Mouse (Mus musculus): Measurements from ENCODE around the gene Lama4. TPM values are rescaled to one million over a fixed set of nuclear protein-coding genes. Genes with fewer than 3 reads are reported as not detected.

Lama4 gene
- polyA plus RNA-seq, 1 experiment, result 0.12 TPM

- Histone ChIP-seq H3K27ac (ENCODE audit: insufficient read depth, low read depth, low read length) (no peak overlapping the region), H3K4me1 (ENCODE audit: control insufficient read depth, insufficient read depth, low read length) (no peaks in the 10 kb centered on the region), H3K4me3 (ENCODE audit: insufficient read depth, low read length) (no peak overlapping the region)
- no peak for TF ChIP-seq POLR2A (IDR thresholded peaks at IDR 0.05; ENCODE audit: borderline replicate concordance, low read depth, low read length)
- TF ChIP-seq CTCF (IDR thresholded peaks at IDR 0.05; ENCODE audit: low read depth, low read length), result no peak
Measured at GRCm38 (mm10) chr10:38969543-38969942, 4.2 kb downstream of the Lama4 start.

- Histone ChIP-seq H3K27ac (ENCODE audit: insufficient read depth, low read depth, low read length) (no peak overlapping the region), H3K4me3 (ENCODE audit: insufficient read depth, low read length) (no peak overlapping the region), H3K4me1 (ENCODE audit: control insufficient read depth, insufficient read depth, low read length) (no peaks in the 10 kb centered on the region)
- TF ChIP-seq CTCF (IDR thresholded peaks at IDR 0.05; ENCODE audit: low read depth, low read length), result no peak
- no peak for TF ChIP-seq POLR2A (IDR thresholded peaks at IDR 0.05; ENCODE audit: borderline replicate concordance, low read depth, low read length)
Measured at GRCm38 (mm10) chr10:38969975-38970374, 4.7 kb downstream of the Lama4 start.

- H3K27ac ChIP-seq (ENCODE audit: insufficient read depth, low read depth, low read length), result no peak overlapping the region
- TF ChIP-seq POLR2A (IDR thresholded peaks at IDR 0.05; ENCODE audit: borderline replicate concordance, low read depth, low read length), result no peak
- no peak overlapping the region for H3K4me3 ChIP-seq (ENCODE audit: insufficient read depth, low read length)
Measured at GRCm38 (mm10) chr10:38972221-38972946, 7.1 kb downstream of the Lama4 start.

GRCm38 (mm10) chr10:38973016-38973415, 7.7 kb downstream of the Lama4 start:
- no peak for TF ChIP-seq POLR2A (IDR thresholded peaks at IDR 0.05; ENCODE audit: borderline replicate concordance, low read depth, low read length)
- no peak for TF ChIP-seq CTCF (IDR thresholded peaks at IDR 0.05; ENCODE audit: low read depth, low read length)
- Histone ChIP-seq H3K27ac (ENCODE audit: insufficient read depth, low read depth, low read length) (no peak overlapping the region), H3K4me3 (ENCODE audit: insufficient read depth, low read length) (no peak overlapping the region), H3K4me1 (ENCODE audit: control insufficient read depth, insufficient read depth, low read length) (no peaks in the 10 kb centered on the region)

More at GRCm38 (mm10) chr10:38972221-38972946, 7.1 kb downstream of the Lama4 start:
- H3K4me1 ChIP-seq (ENCODE audit: control insufficient read depth, insufficient read depth, low read length), result no peaks in the 10 kb centered on the region

GRCm38 (mm10) chr10:38978195-38978594, 12.9 kb downstream of the Lama4 start:
- H3K4me3 ChIP-seq (ENCODE audit: insufficient read depth, low read length), result no peak overlapping the region
- no peaks in the 10 kb centered on the region for H3K4me1 ChIP-seq (ENCODE audit: control insufficient read depth, insufficient read depth, low read length)
- no peak overlapping the region for H3K27ac ChIP-seq (ENCODE audit: insufficient read depth, low read depth, low read length)
- no peak for TF ChIP-seq CTCF (IDR thresholded peaks at IDR 0.05; ENCODE audit: low read depth, low read length)
- no peak for TF ChIP-seq POLR2A (IDR thresholded peaks at IDR 0.05; ENCODE audit: borderline replicate concordance, low read depth, low read length)

GRCm38 (mm10) chr10:38979699-38980098, 14.4 kb downstream of the Lama4 start:
- Histone ChIP-seq H3K4me3 (ENCODE audit: insufficient read depth, low read length) (no peak overlapping the region), H3K4me1 (ENCODE audit: control insufficient read depth, insufficient read depth, low read length) (no peaks in the 10 kb centered on the region), H3K27ac (ENCODE audit: insufficient read depth, low read depth, low read length) (no peak overlapping the region)
- TF ChIP-seq CTCF (IDR thresholded peaks at IDR 0.05; ENCODE audit: low read depth, low read length) (no peak), POLR2A (IDR thresholded peaks at IDR 0.05; ENCODE audit: borderline replicate concordance, low read depth, low read length) (no peak)

GRCm38 (mm10) chr10:38980980-38981379, 15.7 kb downstream of the Lama4 start:
- Histone ChIP-seq H3K4me3 (ENCODE audit: insufficient read depth, low read length) (no peak overlapping the region), H3K4me1 (ENCODE audit: control insufficient read depth, insufficient read depth, low read length) (no peaks in the 10 kb centered on the region), H3K27ac (ENCODE audit: insufficient read depth, low read depth, low read length) (no peak overlapping the region)
- no peak for TF ChIP-seq CTCF (IDR thresholded peaks at IDR 0.05; ENCODE audit: low read depth, low read length)
- TF ChIP-seq POLR2A (IDR thresholded peaks at IDR 0.05; ENCODE audit: borderline replicate concordance, low read depth, low read length), result no peak

GRCm38 (mm10) chr10:38984358-38985075, 19.2 kb downstream of the Lama4 start:
- Histone ChIP-seq H3K4me1 (ENCODE audit: control insufficient read depth, insufficient read depth, low read length) (no peaks in the 10 kb centered on the region), H3K27ac (ENCODE audit: insufficient read depth, low read depth, low read length) (no peak overlapping the region), H3K4me3 (ENCODE audit: insufficient read depth, low read length) (no peak overlapping the region)
- no peak for TF ChIP-seq CTCF (IDR thresholded peaks at IDR 0.05; ENCODE audit: low read depth, low read length)
- no peak for TF ChIP-seq POLR2A (IDR thresholded peaks at IDR 0.05; ENCODE audit: borderline replicate concordance, low read depth, low read length)

GRCm38 (mm10) chr10:38986053-38986452, 20.7 kb downstream of the Lama4 start:
- no peaks in the 10 kb centered on the region for H3K4me1 ChIP-seq (ENCODE audit: control insufficient read depth, insufficient read depth, low read length)
- TF ChIP-seq CTCF (IDR thresholded peaks at IDR 0.05; ENCODE audit: low read depth, low read length), result no peak
- no peak for TF ChIP-seq POLR2A (IDR thresholded peaks at IDR 0.05; ENCODE audit: borderline replicate concordance, low read depth, low read length)
- H3K4me3 ChIP-seq (ENCODE audit: insufficient read depth, low read length), result no peak overlapping the region
- H3K27ac ChIP-seq (ENCODE audit: insufficient read depth, low read depth, low read length), result no peak overlapping the region

- Histone ChIP-seq H3K4me1 (ENCODE audit: control insufficient read depth, insufficient read depth, low read length) (no peaks in the 10 kb centered on the region), H3K27ac (ENCODE audit: insufficient read depth, low read depth, low read length) (no peak overlapping the region), H3K4me3 (ENCODE audit: insufficient read depth, low read length) (no peak overlapping the region)
- TF ChIP-seq CTCF (IDR thresholded peaks at IDR 0.05; ENCODE audit: low read depth, low read length) (no peak), POLR2A (IDR thresholded peaks at IDR 0.05; ENCODE audit: borderline replicate concordance, low read depth, low read length) (no peak)
Measured at GRCm38 (mm10) chr10:38992827-38993226, 27.5 kb downstream of the Lama4 start.
